Mouse (Mus musculus): ENCODE measurements around the gene Shf.

GRCm38 (mm10) chr2:122368081-122368971 lies 636 bp downstream of the Shf start:
- TF ChIP-seq CTCF (IDR thresholded peaks at IDR 0.05; ENCODE audit: borderline replicate concordance, insufficient read depth, low read length) (no peak), POLR2A (IDR thresholded peaks at IDR 0.05; ENCODE audit: low read depth, low read length) (no peak)

Data from embryonic fibroblast, embryonic 13.5 days (primary cell).